Mouse (Mus musculus) kidney, adult 2 months (tissue): ENCODE results near the gene Lmntd1.

ENCODE experiments used
- CTCF ChIP-seq: fragments of 200-500 bp; conservative IDR thresholded peaks from 2 replicates; pipeline ENCODE4 v1.5.1; 2011; ENCODE audit warnings: low read depth, mild to moderate bottlenecking, control low read depth, low read length, moderate library complexity, mixed read lengths; ENCODE audit not compliant: insufficient read depth, insufficient read length
- POLR2A ChIP-seq: fragments of 200-500 bp; IDR thresholded peaks from one replicate; pipeline ENCODE4 v1.6.1; 2011; ENCODE audit warnings: low read depth, low read length, control low read depth

- TF ChIP-seq CTCF (no peak), POLR2A (no peak)
These were observed 34.4 kb downstream of the Lmntd1 start for GRCm38 (mm10) chr6:145579761-145580160.
